Mouse (Mus musculus) C2C12 (cell line): ENCODE measurements around the gene Anks6. TPM values are rescaled to one million over a fixed set of nuclear protein-coding genes. Genes with fewer than 3 reads are reported as not detected.

Experiments used
- H3K27me3 ChIP-seq: one replicate; pipeline ENCODE4 v1.6.1; 2011; ENCODE audit not compliant: control insufficient read depth, insufficient read depth, insufficient read length
- H3K36me3 ChIP-seq: one replicate; pipeline ENCODE4 v1.6.1; 2011; ENCODE audit not compliant: control insufficient read depth, insufficient read depth
- H3K4me3 ChIP-seq: one replicate; pipeline ENCODE4 v1.5.1; 2011; ENCODE audit warnings: mild to moderate bottlenecking, control low read depth; ENCODE audit not compliant: poor library complexity, insufficient read depth, severe bottlenecking
- H3K79me2 ChIP-seq: one replicate; pipeline ENCODE4 v1.6.1; 2011; ENCODE audit not compliant: control insufficient read depth, insufficient read depth
- H3K79me3 ChIP-seq: one replicate; pipeline ENCODE4 v1.6.1; 2011; ENCODE audit warnings: low read depth, control low read depth
- H3ac ChIP-seq: one replicate; pipeline ENCODE3; 2011; ENCODE audit warnings: low read depth; ENCODE audit not compliant: control insufficient read depth, insufficient read length
- CEBPB ChIP-seq: IDR thresholded peaks from one replicate; pipeline ENCODE4 v1.6.1; 2011; ENCODE audit warnings: low read depth, mild to moderate bottlenecking, control low read depth, moderate library complexity
- CTCF ChIP-seq: IDR thresholded peaks from one replicate; pipeline ENCODE4 v1.5.1; 2011; ENCODE audit not compliant: control insufficient read depth, insufficient read depth, insufficient read length
- FOSL1 ChIP-seq: IDR thresholded peaks from one replicate; pipeline ENCODE4 v1.8.0; 2011; ENCODE audit warnings: mild to moderate bottlenecking, low read length; ENCODE audit not compliant: poor library complexity, insufficient read depth, severe bottlenecking
- MAX ChIP-seq: IDR thresholded peaks from one replicate; pipeline ENCODE4 v1.6.1; 2011; ENCODE audit warnings: mild to moderate bottlenecking, control low read depth
- MYOD1 ChIP-seq: IDR thresholded peaks from one replicate; pipeline ENCODE4 v1.6.1; 2011; ENCODE audit warnings: low read depth; ENCODE audit not compliant: control insufficient read depth, insufficient read length
- MYOG ChIP-seq: IDR thresholded peaks from one replicate; pipeline ENCODE4 v1.6.1; 2011; ENCODE audit not compliant: control insufficient read depth, insufficient read length; ENCODE audit errors: extremely low read depth
- USF1 ChIP-seq: IDR thresholded peaks from one replicate; pipeline ENCODE4 v1.6.1; 2011; ENCODE audit warnings: low read depth, mild to moderate bottlenecking, control low read depth, moderate library complexity
- polyA plus RNA-seq: library from polyadenylated mRNA; unstranded; fragments of >200 nt; fragmentation: generic; extraction: Trizol; gene quantifications from one replicate; pipeline ENCODE4 v1.2.1, GENCODE M21; 2012; ENCODE audit warnings: missing spikeins

Anks6 gene
- polyA plus RNA-seq, 1 experiment, result 0.44 TPM

DNA sequence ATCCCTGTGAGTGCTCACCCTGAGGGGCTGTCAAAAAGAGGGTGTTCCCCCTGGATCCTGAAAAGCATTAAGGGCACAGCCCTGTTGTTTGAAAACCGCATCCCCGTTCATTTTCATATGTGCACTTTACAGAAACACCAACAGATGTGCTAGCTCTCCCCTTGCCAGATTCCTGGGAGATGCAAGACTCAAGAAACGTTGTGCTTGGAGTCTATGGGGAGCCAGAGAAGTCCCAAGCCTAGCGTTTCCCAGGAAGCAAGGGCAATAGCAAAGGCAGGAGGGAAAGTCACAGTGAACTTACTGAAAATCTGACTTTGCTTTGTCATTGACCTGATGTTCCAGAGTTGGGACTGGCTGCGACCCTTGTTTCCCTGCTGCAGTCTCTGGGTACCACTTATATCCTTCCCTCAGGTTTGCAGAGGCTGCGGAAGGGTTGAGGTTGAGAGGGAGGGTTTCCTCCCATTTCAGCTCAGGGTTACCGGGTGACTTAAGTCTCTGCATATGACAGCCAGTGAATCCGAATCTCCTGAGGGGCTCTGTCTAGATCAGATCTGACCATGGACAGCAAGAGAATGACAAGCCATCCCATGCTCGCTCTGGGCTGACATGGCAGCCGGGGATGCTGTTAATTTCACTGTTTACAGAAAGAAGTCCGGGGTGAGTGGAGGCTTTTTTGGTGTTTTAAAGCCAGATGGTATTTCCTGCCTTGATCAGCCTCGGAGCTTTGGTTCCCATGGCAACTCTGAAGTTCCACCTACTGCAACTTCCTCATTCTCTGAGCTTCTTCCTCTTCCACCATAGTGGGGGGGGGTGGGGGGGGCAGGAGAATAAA lies 46.6 kb downstream of the Anks6 start:
- Histone ChIP-seq H3K4me3 (no peak overlapping the region), H3ac (no peak overlapping the region), H3K27me3 (peaks cover 12% of the 10 kb centered on the region), H3K79me2 (no peaks in the 10 kb centered on the region), H3K36me3 (no peaks in the 10 kb centered on the region), H3K79me3 (no peaks in the 10 kb centered on the region)
- no peak for TF ChIP-seq USF1
- TF ChIP-seq FOSL1, result no peak
- TF ChIP-seq CEBPB, result no peak
- no peak for TF ChIP-seq MAX
- TF ChIP-seq MYOG, result no peak
- TF ChIP-seq CTCF, result no peak
- TF ChIP-seq MYOD1, result no peak

DNA sequence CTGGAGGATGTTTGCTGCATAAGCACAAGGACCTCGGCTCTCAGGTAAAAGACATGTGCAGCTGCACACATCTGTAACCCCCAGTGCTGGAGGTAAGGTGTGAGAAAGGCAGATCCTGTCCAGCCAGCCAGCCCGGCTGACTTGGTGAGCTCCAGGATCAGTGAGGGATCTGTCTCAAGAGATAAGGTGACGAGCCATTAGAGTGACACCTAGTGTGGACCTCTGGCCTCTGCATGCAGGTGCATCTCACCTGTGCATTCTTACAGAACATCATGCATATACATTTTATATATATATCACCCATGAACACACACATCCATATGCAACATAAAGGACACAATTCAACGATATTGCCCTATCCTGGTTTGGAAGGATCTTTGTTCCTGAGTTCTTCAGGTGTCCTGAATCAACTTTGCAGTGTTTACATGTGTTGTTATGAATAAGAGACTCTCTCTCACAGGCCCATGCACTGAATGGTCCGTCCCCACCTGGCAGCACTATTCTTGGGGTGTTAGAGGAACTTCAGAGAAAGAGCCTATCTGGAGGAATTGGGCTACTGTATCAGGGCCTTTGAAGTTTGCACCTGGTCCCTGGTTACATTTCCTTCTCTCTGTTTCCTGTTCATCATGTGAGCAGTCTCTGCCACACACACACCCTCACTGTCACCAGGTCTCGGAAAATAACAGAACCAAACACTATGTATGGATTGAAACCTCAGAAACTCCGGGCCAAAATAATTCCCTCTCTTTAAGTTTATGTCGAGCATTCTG lies 56.4 kb downstream of the Anks6 start:
- H3K79me3 ChIP-seq, result no peaks in the 10 kb centered on the region
- no peaks in the 10 kb centered on the region for H3K27me3 ChIP-seq
- no peaks in the 10 kb centered on the region for H3K36me3 ChIP-seq
- no peak overlapping the region for H3K4me3 ChIP-seq
- no peak overlapping the region for H3ac ChIP-seq
- no peaks in the 10 kb centered on the region for H3K79me2 ChIP-seq
- TF ChIP-seq MYOG, result no peak
- no peak for TF ChIP-seq USF1
- no peak for TF ChIP-seq MYOD1
- no peak for TF ChIP-seq MAX
- no peak for TF ChIP-seq CEBPB
- no peak for TF ChIP-seq CTCF
- no peak for TF ChIP-seq FOSL1

DNA sequence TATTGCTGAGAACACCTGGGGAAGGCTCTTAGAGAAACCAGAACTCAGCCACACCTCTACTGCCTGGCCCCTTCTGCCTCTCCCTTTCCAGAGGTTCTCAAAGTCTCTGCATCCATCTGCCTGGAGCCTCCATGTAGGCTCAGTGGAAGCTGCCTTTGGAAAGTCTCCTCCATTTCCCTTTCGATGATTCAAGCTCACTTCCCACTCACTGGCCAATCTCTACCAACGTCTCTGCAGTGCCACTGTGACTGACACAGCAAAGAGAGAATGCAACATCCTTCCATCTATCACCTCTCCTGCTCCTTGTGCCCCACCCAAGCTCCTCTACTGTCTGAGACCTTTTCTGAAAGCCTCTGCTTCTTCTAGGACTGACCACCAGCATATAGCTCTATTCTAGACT lies 59.3 kb downstream of the Anks6 start:
- TF ChIP-seq FOSL1, result no peak
- no peak for TF ChIP-seq USF1
- TF ChIP-seq MYOD1, result no peak
- no peak for TF ChIP-seq CEBPB
- no peak for TF ChIP-seq MYOG
- no peak for TF ChIP-seq CTCF
- TF ChIP-seq MAX, result no peak
- Histone ChIP-seq H3K79me2 (no peaks in the 10 kb centered on the region), H3K27me3 (no peaks in the 10 kb centered on the region), H3ac (no peak overlapping the region), H3K4me3 (no peak overlapping the region), H3K36me3 (no peaks in the 10 kb centered on the region), H3K79me3 (no peaks in the 10 kb centered on the region)

DNA sequence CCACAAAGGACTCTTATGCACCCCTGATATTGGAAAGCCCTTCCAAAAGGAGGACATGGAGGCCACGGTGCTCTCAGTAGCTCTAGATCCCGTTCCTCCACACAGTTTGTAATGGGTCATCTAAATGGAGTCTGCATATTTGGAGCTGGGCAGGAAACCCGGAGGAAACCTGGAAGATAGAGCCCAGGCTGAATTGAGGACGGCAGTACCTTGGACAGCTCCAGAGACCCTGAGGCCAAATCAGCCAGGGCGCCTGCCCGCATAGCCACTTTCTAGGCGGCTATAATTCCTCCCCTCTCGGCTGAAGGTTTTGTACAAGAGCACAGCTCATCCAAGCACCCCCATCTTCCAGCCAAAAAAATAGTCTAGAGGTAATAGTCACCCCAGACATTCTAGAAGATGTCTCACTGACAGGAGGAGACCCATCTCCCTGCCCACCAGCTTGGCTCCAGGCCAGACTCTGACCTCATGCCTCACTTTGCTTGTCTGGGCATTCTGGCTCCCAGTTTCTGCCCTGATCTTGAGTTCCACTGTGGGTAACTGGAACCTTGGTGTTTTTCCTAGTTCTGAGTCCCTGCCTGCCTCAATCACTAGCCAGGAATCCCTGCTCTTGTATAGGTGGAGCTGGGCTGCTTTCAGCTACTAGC lies 64.3 kb downstream of the Anks6 start:
- Histone ChIP-seq H3ac (no peak overlapping the region), H3K4me3 (no peak overlapping the region), H3K79me2 (no peaks in the 10 kb centered on the region), H3K27me3 (no peaks in the 10 kb centered on the region), H3K79me3 (no peaks in the 10 kb centered on the region), H3K36me3 (no peaks in the 10 kb centered on the region)
- no peak for TF ChIP-seq CTCF
- TF ChIP-seq FOSL1, result no peak
- TF ChIP-seq MAX, result no peak
- no peak for TF ChIP-seq MYOG
- TF ChIP-seq CEBPB, result no peak
- no peak for TF ChIP-seq USF1
- TF ChIP-seq MYOD1, result no peak

DNA sequence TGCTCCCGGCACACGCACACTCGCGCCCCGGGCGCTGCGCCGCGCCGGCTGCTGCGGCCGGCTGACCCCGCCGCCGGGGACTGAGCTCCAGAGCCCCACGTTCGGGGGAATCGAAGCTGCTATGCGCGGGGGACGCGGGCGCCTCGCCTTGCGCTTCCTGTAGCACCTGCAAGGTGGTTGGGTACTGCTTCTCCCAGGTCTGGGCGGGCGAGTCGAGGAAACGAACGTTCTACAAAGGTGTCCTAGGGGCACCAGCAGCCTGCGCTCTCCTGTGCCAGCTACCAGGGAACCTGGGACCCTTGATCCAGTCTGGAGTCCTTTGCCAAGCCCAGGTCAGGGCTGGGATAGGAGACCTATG lies 65.3 kb downstream of the Anks6 start:
- TF ChIP-seq USF1 (no peak), MYOG (no peak), CEBPB (no peak), MYOD1 (no peak), MAX (no peak)
- Histone ChIP-seq H3K79me3 (no peaks in the 10 kb centered on the region), H3K79me2 (no peaks in the 10 kb centered on the region), H3ac (no peak overlapping the region), H3K4me3 (no peak overlapping the region), H3K36me3 (no peaks in the 10 kb centered on the region), H3K27me3 (no peaks in the 10 kb centered on the region)
